Mouse (Mus musculus) embryo, embryonic 10.5 days (tissue): Measurements from ENCODE around the gene Kcnn1.
A peak's percentile ranks its signal among the peaks of the same experiment; 100 is the strongest.

Experiments
- DNase-seq: peaks from one replicate; pipeline ENCODE4 v3.0.0-alpha.2; 2015; ENCODE audit warnings: low spot score

Kcnn1 gene

DNA sequence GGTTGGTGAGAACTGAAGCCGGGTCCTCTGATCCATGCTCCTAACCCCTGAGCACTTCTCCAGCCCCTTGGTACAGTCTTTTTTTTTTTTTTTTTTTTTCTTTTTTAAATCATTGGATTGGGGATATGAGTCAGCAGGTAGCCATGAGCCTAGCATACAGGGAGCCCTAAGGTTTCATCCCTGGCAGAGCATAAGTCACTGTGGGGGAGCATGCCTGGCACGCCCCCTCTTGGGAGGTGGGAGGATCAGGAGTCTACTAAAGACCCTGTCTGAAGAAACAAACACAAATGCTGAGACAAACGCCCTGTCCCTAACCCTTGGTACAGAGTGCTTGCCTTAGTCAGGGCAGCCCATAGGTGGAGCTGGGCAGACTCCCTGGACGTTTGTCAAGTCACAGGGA, 51.0 kb downstream of the Kcnn1 start:
- DNase-seq = no peak

DNA sequence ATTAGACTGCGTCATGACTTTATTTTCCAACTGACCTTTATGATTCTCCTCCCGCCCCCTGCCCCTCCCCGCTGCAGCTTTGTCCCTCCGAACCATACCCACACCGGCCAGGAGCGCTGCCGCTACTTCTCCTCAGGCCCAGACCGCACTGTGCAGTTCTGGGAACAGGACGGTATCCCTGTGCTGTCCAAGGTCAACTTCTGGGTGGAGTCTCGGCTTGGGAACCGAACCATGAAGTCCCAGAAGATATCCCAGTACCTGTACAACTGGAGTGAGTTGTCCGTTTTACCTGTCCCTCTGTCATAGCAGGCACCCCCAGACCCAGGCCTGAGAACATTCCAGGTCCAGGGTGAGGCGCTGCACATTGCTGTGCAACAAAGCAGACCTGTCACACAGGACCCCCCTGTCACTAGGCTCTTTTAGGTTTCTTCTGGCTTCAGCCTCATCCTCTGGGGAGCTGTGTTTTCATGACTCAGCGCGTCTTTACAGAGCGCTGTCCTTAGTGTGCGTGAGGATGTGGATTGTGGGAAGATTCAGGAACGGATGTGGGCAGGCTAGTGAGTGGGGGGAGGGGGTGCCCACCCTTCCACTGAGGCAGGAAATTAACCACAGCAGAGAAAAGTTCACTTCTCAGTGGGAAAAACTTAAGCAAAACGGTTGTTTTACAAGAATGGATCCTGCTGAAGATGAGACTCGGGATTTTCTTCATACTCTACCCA, 51.9 kb downstream of the Kcnn1 start:
- no peak for DNase-seq

DNA sequence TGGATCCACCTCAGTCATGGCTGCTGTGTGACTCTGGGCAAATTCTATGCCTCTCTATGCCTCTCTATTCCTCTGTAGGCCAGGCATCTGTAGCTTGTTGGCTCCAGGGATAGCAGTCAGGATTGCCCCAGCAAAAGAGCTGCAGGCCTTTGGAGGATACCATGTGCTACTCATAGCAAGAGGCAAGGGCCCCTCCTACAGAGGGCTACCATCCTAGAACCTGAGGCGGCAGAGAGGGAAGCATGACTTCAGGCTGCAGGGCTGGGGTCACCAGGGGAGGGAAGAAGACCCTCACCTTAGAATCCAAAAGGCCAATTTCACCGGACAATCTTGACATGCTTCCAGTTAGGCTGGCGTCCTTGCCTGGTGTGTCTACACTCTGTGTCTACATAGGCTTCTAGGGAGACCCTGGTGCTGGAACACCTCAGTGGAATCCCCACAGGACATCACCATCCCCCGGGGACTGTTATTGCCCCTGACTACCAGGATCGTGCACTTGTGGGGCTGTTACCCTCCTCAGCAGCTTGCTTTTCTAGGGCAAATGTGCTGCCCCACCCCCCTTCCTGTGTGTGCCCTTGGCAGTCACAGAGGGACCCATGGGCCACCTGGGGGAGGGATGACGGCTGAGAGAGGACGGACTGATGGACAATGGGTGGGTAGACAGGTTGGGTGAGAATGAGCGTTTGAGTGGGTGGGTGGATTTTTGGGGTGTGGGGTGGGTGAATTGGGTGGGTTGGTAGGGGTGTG, 53.9 kb downstream of the Kcnn1 start:
- no peak for DNase-seq

DNA sequence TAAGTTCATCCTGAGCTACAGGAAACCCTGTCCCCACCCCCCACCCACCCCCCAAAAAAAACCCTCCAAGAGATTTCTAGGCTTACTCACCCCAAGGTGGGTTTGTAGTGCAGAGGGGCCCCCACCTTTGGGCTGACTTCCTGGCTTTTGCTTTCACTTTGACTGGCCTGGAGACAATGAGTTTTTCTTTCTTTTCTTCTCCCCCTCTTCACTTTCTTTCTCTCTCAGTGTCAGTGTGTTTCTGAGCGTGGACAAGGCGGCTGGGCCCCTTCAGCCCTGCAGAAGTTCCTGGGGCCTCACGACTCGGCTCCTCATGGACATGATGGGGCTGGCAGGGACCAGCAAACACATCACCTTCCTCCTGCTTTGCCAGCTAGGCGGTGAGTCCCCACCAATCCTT, 54.8 kb downstream of the Kcnn1 start, which contains the start of gene Il12rb1:
Gene Il12rb1, plus strand, starts transcription at position 211 of the 400 bp plus-strand sequence.
- no peak for DNase-seq

DNA sequence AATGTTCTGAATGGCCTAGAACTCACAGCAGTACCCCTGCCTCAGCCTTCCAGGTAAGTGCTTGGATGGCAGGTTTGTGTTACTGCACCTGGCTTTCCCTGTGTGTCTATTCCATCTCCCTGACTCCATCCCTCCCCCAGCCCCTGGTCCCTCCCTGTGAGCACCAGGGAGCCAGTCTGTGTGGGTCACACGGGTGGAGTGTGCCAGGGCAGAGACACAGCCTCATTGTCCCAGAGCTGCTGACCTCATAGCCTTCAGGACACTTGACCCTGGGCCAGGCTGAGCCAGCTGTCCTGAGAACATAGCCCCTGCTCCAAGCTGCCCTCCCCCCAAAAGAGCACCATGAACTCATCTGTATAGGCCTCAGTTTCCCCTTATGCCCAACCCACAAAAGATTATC, 55.8 kb downstream of the Kcnn1 start:
- DNase-seq = no peak

DNA sequence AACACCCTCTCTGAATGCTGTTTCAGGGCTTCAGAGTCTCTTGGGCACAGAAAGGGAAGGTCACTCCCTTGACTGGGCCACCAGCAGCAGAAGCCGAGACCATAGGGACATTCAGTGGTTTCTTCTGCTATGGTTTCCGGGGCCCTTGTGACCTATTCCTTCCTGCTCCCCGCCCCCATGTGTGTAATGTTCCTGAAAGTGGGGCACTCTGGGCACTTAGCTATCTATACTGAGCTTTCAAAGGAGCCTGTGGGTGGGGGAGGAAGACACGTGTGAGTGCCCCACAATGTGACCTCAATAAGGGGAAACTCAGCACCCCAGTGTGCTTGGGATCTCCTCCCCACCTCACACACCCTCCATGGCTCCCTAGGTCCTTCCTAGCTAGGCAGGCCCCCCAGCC, 56.5 kb downstream of the Kcnn1 start:
- DNase-seq = no peak

DNA sequence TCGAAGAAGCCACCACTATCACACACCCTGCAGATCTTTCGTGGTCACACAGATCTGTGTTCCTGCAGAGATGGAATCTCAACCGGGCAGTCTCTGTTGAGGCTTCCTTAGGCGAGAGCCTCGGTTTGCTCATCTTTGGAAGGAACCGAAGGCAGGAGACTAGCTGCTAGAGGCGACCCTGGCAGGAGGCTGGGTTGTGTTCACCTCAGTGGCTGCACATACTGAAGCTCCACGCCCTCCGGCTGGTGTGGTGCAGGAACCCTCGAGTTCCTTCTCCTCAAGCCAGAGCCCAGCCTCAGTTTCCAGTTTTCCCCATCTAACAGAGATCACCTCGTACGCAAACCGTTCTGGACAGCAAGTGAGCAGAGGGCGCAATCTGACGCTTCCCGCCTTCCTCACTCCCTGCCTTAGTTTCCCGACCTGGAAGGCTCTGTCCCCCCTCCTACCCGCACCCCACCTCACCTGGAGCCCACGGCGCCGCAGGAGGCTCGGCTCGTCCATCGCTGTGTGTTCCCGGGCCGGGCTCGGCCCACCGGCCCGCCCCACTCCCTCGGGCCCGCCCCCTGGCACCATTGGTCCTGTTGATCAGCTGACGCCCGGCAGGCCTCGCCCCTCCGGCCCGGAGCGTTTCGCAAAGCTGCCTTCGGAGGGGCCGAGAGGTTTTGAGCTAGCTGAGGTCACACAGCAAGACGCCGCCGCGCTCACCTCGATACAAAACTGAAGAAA, 58.4 kb downstream of the Kcnn1 start, which contains the start of gene Mast3:
Gene Mast3, minus strand, starts transcription at position 574 of the 726 bp plus-strand sequence.
- peak; percentile 90 for DNase-seq

DNA sequence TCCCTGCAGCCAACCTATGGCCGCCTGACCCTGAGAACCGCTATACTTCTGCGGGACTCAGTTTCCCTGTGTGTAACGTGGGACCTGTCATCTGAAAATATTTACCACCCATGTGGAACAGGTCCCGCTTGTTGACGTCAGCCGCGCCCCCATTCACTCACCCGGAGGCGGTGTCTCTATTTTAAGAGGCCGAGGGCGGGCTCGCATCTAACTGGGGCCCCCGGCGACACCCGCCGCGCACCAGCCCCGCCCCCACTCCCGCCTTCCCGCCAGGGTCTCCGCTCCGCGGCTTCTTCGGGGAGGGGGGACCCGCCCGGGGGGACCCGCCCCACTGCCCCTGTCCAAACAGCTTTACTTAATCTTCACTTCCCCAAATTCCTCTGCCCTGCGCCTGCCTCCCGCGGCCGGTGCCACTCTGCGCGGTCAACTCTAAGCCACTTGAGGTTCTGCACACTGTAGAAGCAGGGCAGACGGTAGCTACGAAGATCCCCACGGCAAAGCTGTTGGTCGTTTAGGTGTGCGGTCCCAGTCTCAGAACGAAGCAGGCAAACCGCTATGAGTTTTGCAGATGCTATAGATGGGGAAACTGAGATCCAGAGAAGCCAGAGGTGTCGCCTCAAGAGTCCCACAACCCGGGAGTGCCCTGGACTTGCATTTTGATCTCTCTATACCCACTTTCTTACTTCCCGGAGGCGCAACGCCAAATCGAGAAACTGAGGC, 59.1 kb downstream of the Kcnn1 start:
- DNase-seq = peak; percentile 33

DNA sequence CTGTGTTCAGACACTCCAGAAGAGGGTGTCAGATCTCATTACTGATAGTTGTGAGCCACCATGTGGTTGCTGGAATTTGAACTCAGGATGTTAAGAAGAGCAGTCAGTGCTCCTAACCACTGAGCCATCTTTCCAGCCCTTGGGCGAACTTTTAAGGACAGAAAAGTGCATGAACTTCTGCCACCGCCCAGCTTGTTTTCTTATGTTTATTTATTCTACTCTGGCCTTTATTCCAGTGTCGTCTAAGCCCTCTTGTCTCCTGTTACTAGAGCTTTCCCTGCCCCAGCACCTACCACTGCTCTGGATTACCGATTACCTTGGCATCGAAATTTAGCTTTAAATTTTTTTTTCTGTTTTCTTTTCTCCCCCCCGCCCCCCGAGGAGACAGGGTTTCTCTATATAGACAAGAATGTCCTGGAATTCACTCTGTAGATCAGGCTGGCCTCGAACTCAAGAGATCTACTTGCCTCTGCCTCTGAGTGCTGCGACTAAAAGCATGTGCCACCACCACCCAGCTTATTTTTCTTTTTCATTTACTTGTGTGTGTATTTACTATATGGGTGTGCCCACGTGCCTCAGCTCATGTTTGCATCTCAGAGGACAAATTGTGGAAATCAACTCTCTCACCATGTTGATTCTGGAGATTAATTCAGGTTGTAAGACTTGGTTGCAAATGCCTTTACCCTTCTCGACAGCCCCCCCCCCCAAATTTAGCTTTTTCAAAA, 60.1 kb downstream of the Kcnn1 start:
- no peak for DNase-seq

DNA sequence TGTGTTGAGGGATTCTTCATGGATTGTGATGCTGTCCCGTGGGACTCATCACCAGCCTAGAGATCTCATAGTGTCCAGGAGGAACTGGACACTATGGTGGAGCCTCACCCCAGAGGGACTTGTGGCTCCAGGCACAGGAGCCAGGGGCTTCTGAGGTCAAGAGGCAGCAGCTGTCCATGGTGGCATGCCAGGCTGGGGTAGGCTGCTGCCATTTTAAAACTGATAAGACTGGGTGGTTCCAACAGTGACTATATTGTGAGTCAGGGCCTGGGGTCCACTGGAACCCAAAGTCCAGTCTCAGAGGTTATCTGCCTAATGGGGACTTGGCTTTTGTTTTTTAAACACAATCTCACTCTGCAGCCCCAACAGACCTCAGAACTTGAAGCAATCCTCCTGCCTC, 61.2 kb downstream of the Kcnn1 start:
- DNase-seq = no peak

DNA sequence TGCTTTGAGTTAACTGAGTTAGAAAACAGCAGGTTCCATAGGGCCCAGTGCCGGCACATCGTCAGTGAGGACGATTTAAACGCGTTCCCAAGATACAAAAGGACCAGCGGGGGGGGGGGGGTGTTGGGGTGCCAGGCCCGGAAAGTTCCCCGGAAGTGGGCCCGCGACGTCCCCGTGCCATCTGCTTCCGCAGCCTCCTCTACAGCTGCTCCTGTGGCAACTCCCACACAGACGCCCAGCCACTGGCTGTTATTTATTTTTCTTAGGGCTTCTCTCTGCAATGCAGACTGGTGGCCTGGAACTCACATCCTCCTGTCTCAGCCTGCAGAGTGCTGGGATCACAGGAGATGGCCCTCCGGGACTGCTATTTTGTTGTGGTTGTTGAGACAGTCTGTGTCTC, 61.9 kb downstream of the Kcnn1 start:
- no peak for DNase-seq

DNA sequence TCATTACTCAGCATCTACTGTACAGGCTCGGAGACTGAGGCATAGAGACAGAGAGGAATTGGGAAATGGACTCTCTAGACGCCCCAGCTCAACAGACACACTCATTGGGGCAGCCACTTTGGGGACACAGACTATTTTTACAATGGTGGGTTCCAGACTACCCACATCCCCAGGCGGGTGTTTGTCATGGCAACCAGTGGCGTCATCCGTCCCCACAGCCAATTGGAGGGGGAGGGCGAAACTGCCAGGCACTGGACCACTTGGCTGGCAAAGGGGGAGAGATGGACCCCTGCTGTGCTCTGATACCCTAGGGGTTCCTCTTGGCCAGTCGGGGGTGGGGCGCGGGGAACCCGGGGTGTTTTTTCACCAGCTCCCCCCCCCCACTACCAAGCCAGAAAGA, 62.4 kb downstream of the Kcnn1 start:
- DNase-seq = no peak

DNA sequence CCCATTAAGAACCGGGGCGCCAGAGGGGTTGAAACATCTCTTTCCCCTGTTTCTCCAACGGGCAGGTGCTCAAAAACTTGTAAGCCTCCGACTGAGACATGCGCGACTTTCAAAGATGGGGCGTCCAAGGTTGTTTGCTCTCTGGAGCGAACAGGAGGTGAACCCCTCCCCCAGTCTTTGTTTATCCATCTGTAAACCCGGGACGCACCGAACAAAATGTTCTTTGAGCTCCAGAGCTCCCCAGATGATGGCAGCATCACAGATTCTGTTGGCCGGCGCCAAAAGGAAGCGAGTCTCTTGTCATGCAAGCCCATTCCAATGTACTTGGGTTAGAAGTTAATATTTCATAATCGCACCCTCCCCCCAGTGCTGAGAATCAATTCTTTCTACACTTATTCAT, 64.8 kb downstream of the Kcnn1 start:
- DNase-seq = no peak

DNA sequence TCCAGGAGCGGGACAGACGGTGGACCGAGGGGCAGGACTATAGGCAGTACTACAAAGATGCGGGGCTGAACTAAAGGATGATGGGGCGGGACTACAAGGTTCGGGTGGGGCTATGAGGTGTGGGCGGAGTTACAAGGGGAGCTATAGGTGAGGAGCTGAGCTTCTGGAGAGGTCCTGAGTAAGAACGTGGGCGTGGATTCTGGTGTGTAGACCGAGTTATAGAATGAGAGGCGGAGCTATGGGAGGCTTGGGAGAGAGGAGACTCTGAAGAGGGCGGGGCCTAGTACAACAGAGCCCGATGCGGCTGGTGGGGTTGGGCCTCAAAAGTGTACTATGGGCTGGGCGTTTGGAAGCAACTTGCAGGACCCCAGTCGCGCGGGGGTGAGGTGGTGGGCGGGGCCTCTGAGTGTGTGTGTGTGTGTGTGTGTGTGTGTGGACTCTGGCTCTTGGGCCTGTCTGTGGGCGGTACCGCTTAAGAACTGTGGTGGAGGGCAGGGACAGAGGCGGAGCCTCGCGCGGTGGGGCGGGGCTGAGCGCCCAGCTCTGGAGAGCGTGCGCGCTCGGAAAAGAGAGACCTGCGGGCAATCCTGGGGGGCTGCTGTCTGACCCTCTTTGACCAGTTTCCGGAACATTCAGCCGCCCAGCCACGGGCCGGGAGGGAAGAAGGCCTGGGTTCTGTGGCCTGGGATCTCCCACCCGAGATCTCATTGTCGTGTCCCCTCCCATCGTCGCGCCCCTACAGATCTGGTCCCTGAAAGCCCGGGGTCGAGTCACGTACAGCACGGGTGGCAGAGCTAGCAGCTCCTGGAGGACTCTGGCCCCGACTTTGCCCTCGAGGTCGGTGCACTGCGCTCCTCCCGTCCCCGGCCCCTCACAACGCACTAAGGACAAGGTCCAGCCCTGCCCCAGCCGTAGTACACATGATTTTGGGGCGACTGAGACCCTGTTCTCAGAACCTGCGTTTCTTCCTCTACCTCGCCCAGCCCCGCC, 65.7 kb downstream of the Kcnn1 start:
- DNase-seq = peak; percentile 97

DNA sequence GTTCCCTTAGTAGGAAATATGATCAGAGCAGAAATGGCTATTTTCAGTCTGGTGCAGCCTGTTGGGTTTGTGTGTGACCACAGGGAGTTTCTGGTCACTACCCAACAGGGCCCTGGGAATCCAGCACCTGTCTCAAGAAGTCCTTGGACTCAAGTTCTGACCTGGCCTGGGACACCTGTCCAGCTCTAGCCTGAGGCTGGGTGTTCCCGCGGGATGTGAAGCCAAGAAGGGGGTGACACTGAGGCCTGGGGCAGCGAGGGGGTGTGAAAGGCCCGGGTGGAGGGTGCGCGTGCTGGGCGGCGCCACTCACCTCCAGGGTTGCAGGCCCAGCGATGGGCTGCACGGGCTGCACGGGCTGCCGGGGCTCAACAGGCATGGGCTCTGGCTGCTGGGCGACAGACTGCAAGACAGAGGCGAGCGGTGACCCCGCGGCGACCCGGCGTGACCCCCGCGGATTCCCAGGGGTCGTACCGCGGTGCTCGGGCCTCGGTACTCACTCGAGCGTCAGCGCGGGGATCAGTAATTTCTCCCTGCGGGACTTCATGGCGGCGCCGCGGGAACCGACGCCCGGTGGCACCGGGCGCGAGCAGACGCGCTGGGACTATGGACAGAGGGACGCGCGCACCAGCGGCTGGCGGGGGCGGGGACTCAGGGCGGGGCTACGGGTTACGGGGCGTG, 66.5 kb downstream of the Kcnn1 start:
- DNase-seq = no peak

DNA sequence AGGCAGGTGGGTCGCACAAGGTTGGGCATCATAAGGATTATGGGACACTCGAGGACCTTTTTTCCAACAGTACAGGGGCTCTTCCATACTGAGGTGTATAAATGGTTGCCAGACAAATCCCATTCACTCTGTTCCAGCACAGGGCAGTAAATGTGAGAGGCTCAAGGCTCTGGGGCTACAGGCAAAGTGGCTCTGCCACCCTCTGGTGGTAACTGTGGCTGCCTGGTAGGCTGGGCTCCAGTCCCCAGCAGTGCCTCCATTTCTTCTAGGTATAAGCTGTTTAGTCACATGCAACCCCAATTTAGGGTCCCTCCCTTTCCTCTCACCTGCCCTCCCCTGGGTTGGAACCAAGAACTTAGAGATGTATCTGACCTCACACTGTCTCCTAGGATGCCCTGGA, 67.7 kb downstream of the Kcnn1 start:
- no peak for DNase-seq

DNA sequence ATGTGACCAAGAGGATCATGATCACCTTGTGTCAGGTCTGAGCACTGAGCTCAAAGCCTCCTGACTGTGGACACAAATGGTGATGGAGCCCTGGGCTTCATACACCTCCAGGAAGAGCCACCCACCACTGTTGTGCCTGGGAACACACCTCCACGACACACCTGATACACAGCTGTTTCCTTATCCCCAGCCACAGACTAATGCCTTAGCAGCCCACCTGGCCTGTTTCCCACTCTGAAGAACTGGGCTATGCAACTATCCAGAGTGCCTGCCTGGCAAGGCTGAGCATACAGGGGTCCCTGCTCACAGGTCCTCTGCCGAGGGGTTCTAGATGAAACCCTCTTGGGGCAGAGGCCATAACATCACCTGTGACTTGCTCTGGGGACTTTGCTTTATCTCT, 68.8 kb downstream of the Kcnn1 start:
- no peak for DNase-seq

DNA sequence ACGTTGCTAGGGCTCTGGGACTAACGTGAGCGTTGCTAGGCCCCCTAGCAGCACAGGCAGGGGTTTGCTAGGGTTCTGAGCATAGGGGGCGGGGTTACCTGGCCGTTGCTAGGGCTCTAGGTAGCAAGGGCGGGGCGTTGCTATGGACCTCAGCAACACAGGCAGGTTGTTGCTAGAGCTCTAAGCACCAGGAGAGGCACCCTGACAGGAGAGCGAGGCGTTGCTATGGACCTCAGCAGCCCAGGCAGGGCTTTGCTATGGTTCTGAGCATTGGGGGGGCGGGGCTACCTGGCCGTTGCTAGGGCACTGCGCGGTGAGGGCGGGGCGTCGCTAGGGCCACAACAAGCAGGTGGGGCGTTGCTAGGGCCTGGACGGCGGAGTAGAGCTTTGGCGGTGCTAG, 70.4 kb downstream of the Kcnn1 start:
- no peak for DNase-seq
